Mouse (Mus musculus): ENCODE data around the gene Reg4.

The Reg4 gene

DNA sequence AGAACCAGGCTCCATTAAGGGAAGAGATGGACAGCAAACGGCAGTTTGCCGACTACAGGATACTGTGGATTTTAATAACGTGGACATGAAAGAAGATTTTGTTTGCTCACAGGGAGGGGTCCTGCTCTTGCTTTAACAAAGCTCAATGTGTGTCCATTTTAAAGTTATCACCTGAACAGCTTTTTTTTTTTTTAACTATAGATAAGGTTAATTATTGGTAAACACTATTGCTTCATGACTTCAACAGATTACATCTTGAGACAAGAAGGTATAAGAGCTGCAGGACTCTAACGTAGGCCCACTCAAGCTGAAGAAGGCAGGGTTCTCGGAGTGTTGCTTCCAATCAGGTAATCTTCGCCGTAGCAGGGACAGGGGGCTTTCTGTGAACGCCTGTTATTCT is at the start of gene Reg4:
Gene Reg4 (plus strand): TSS at position 301 of the 400 bp plus-strand sequence.
- DNase-seq (ENCODE audit: low spot score in 2 of 2), result no peak

DNA sequence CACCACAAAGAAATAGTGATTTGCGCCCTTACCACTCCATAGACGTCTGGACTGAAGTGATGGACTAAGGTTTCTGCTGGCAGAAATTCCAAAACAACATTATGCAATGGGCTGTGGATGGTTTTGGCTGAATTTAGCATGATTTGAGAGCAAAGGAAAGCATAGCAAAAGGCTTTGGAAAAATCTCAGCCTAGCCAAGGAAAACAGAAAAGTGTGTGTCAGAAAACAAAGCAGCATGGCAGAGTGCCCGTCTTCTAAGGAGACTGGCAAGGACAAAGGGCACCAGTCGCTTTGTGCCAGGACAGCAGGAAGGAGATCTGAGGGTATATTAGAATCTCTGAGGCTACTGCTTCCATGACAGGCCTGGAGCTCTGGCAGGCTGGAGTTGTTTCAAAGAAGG is 43.6 kb upstream of the Reg4 start:
- no peak for DNase-seq (ENCODE audit: low spot score in 2 of 2)

DNA sequence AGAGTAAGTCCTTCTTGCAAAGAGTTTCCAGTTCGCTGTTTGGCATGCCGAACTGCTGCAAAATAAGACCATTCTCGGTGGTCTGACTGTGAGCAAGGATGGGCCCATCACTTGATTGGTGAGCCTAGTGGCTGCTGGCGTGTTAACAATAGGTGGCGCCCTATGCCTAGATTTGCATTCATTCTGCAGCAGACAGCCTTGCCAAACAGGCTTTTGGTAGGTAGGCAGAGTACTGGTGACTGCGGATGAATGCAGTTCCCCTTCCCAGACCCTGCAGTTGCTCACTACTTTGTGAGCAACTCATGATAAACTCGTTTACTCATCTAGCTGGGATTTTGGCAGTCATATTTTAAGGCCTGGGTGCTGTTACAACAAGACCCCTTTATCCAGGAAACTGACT is 41.2 kb upstream of the Reg4 start:
- DNase-seq (ENCODE audit: low spot score in 2 of 2), result peak in 1 of 2 experiments; percentile 13

DNA sequence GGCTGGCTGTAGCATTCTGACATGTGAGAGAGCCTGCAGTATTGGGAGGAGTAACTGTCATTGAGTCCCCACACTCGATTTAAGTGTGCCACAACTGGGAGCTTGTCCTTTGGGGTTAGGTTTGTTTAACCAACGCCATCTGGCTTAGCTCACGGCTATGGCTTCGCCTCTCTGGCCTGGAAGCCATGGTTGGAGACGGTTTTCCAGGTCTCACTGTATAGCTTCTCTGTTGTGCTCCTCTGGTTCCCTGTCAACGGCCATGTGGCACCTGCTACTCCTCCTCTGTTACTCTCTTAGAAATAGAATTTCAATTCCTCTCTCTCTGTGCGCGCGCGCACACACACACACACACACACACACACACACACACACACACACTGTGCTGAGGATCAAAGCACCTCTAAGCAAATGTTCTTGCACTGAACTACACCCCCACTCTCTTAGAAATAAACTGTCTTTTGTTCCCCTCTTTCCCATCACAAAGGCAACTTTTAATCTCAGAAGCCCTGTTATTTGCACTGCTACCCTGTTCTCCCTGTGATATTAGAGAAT is 36.7 kb upstream of the Reg4 start:
- no peak for DNase-seq (ENCODE audit: low spot score in 2 of 2)

DNA sequence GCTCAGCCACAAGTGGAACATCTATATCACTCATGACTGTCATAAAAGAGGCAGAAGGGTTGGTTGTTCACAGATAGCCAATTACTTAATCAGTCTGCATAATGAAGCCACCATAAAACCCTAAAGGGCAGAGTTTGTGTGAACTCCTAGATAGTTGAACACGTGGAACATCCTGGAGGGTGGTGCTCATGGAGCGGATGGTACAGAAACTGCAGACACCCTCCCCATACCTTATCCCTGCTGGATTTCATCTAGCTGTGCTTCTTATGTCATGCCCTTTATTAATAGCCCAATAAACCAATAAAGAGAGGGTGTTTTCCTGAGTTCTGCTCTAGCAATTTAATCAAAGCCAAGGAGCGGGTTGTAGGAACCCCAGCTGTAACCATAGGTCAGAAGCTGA is 34.2 kb upstream of the Reg4 start:
- no peak for DNase-seq (ENCODE audit: low spot score in 2 of 2)

DNA sequence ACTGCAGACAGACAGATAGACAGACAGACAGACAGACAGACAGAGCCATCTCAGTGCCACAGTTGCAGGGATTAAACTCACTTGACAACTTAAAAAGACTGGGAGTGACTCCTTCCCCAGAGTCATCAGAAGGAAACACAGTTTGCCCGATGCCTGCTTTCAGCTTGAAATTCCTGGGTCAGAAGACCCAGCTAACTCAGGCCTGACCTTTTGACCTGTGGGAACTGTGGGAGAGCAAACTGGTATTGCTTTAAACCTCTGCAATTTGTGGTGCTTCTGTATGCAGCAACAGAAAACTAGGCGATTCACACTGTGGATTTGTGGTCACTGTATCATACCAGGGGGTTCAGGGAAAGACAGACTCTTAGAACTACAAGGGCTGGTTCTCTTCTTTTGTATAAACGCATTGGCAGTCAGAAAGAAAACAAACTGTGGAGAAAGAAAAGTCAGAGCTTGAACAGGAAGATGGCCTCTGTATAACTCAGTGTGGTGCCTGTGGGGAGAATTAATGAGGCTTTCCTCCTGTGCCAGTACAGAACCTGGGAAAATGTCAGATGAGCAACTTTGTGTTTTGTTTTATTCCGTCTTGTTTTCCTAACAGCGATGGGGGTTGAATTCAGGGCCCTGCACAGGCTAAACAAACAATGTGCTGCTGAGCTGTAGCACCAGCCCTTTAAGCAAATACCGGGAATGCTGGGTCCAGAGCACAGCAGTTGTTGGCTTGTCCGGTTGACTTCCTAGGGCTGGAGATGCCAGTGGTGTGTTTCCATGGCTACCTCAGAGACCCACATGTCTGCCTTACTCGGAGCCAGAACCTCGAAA is 24.0 kb upstream of the Reg4 start:
- no peak for DNase-seq (ENCODE audit: low spot score in 2 of 2)

DNA sequence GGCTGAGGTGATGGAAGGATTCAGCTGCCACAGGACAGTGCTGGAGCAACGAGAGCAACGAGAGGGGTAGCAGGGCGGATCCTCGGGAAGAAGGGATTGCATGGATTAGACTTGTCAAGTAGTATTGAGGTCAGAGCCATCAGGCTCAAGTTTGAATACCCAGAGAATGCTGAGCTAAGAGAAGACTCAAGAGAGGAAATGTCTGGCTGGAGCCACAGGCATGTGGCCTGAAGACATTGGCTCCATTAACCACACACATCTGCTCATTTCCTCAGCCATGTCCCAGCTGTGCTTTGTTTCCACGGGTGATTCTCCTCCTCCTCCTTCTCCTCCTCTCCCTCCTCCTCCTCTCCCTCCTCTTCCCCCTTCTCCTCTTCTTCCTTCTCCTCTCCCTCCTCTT is 22.2 kb upstream of the Reg4 start:
- no peak for DNase-seq (ENCODE audit: low spot score in 2 of 2)

DNA sequence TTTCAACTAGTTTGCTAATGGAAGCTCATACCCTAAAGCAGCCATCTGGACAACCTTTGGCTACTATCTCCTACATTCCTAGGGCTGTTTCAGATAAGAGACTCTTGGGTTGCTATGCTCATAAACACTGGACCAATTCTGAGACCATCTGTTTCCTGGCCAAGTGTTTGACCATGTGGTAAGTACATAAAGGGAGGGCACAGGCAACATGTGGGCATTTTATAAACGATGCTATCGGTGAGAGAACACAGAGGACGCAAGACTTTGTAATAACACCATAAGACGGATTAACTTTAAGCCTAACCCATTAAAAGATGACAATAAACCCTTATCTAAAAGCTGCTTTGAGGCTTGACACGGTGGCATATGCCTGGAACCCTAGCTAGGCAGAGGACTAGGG is 18.7 kb upstream of the Reg4 start:
- no peak for DNase-seq (ENCODE audit: low spot score in 2 of 2)

DNA sequence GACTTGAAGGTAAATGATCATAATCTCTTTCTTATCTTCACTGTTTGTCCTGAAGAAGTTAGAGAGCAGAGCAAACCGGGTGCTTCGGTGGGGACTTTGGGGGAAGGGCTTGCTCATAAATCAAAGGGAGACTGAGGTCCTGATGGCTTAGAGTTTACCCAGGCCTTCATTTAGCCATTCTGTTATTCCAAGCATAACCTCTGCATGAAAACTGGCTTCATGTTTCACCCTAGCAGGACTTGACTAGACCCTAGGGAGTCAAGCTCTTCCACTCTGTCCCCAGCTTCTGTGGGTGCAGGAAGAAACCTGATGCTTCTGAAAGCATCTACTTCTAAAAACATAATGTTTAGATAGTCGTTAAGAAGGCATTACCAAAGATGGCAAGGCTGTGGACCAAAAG is 15.0 kb upstream of the Reg4 start:
- no peak for DNase-seq (ENCODE audit: low spot score in 2 of 2)

DNA sequence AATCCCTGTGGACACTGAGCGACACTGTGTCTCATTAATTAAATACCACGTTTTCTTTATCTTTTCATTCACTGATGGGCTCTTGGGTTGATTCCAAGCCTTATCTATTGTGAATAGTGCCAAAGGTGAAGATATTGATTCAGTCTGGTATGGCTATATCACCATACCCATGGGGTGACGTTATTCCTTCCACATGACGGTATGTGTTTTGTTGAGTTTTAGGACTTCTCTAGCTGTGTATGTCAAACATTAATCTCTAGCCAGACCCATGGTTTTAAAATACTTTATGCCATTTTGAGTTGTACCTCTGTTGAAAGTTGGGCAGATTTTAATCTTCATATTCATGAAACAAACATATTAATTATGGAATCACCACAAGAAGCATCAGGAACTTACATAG is 12.8 kb upstream of the Reg4 start:
- DNase-seq (ENCODE audit: low spot score in 2 of 2), result no peak

DNA sequence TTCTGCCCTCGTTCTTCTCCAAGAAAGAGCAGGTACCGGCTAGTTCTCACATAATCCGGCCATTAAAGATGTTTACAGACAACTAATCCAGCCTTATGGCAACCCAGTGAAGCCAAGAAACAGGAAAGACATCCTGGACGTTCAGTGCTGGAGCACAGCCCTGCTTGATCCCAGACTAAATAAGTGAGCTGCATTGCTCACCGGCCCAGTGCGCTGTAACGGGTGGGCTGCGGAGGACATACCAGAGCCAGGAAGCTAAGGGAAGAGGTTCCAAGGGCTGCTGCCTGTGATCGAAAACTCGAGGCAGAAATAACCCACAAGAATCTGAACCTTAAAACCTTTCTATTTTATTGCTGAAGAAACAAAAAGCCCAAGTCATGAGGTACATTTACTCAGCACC is 11.1 kb upstream of the Reg4 start:
- no peak for DNase-seq (ENCODE audit: low spot score in 2 of 2)

DNA sequence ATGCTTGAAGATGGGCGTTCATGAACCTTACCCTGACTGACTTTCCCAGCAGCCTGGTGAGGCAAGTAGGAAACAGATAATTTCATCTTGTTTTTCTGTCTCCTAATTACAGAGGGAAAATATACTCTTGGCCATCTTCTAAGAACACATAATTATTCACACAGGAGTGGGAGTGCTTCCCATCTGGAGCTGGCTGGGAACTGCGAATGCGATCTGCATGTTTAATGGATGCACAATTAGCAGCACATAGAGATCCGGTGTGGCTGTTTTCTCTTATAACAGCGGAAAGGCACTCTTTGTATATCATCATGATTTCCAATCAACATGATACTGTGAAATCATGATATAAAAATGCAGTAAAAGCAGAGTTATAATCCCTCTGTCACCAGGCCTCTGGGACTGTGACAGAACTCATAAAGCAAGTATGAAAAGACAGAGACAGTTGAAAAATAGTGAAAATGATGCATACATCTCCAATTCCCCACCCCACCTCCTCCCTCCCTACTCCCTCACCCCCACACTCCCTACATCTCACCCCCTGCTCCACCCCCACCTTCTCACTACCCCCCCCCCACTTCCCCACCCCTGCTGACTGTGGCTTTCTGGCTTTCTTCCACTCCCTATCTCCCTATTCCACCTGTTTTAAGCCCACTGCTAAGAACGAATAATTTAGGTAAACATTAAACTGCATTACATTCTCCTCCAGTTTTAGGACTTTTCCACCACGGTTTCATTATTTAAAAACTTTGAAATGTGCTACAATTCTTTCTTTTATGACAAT is 10.5 kb upstream of the Reg4 start:
- DNase-seq (ENCODE audit: low spot score in 2 of 2), result no peak

DNA sequence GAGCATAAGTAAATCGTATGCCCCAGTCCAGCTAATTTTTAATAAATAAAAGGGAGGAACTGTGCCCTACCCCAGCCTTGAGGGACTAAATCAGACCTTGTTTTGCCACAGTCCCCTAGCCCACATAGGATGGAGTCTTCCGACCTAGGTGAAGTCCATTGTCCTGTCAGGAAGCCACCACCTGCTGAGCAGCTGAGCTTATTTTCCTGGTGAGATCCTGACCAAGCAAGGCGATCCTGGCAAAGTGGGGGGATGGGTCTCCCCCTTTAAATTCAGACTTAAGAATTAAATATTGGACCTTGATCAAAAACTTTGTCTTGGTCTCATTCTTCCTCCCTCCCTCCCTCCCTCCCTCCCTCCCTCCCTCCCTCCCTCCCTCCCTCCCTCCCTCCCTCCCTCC is 5.7 kb upstream of the Reg4 start:
- DNase-seq (ENCODE audit: low spot score in 2 of 2), result no peak

DNA sequence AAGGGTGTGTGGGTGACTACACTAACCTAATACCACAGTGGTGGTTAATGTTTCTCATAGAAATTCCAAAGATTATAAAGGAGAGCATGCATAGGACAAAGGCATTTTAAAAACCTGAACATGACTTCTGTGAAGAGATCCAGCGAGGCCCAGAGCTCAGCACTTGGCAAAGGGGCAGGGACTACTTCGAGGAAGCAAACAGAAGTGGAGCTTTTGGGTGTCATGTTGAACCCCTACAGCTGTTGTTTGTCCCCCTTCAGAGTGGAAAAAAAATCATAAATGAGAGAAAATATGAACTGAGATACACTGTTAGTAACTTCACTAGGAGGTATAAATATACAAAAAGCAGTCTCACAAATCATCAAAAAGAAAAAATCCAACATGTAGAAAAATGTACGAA is 1.3 kb downstream of the Reg4 start:
- DNase-seq (ENCODE audit: low spot score in 2 of 2), result no peak

DNA sequence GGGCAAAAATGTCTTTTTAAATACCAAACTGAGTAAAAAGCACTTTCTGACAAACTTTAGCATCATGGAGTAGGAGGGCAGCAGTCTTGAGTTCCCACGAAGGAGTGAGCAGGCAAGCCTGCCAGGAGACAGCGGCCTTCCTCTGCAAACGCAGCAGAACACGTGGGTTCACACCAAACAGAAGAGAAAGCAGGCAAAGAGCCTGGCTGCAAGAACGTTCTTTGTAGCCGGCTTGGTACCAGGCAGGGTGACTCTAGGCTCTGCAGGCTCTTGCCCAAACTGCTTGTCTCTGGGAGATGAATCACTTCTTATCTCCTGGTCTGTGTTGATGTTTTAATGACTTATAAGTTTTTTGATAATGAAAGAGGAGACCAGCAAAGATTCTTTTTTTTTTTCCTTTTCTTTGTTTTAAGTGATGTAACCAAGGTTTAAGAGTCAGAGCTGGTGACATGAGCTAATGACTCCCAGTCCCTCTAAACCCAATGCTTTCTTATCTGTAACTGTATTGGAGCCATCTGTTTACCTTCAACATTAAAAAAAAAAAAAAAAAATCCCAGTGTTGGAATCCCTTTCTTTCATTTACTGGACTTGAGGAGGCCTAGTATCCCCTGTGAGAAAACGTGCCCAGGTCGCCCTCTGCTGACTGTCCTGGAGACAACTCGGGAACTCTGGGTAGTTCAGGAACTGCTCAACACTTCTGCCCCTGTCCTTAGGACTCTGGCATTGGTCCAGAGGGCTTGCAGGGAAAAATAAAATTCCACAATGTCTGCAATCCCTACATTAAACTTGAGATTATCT is 2.0 kb downstream of the Reg4 start:
- peak in 1 of 2 experiments; percentile 39 for DNase-seq (ENCODE audit: low spot score in 2 of 2)

DNA sequence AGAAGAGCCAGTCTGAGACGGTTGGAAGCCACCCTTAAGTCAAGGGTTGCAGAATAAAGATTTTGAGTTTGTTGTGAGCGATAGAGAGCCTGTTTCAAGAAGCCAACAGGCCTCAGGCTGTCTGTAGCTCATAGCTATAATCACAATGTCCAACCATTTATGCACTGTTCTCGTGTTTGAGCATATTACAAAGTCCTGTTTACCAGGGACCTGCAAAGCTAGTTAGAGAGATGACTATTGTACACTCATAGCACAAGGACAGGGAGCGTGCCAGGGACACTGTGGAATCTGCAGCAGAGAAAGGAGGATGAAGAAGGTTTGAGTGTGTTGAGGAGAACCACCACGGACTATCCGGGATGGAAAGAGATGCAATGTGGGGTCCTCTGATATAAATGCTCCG is 3.0 kb downstream of the Reg4 start:
- no peak for DNase-seq (ENCODE audit: low spot score in 2 of 2)

DNA sequence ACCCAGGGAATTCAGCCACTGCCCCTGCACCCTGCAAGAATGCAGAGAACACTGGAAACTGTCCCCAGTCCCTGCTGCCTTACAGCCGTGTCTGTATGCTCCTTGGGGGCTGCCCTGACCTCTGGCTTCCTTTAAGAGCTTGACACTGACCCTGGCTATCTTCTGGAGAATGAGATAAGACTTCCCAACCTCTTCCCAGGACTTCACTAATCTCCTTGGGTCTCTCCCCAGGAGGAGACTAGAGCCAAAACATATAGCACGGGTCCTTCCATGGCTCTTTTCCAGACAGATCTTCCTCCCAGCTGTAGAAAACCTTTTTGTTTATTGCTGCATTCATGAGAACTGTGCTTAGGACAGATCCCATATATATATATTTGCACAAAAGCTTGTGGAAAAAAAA is 3.8 kb downstream of the Reg4 start:
- DNase-seq (ENCODE audit: low spot score in 2 of 2), result no peak

DNA sequence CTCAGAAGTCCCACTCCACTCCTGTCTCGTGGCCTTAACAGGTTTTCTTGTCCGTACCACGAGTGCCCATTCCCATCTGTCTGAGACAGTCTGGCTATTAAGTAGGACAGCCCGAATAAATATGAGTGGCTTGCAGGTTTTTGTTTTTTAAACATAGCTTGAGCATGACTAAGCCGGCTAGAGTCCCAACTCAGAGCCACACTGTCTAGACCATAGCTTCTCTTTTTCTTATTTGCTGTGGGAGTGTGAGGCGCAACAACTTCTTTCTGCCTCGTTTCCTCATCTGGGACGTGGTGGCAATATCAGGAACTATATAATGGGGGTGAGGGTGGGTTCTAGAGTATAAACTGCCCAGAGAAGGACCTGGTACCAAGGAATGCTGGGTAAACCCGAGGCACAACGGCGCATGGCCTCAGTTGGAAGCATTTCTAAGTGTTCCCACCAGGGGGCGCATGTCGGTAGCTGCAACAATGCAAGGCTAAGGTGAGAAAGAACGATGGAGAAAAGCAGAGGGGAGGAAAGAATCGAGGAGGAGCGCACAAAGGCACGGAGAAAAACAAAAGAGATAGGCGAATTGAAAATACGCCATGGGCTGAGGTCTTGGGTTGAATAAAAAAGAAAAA is 5.1 kb downstream of the Reg4 start:
- peak; percentile 57 to 84 for DNase-seq (ENCODE audit: low spot score in 2 of 2)

DNA sequence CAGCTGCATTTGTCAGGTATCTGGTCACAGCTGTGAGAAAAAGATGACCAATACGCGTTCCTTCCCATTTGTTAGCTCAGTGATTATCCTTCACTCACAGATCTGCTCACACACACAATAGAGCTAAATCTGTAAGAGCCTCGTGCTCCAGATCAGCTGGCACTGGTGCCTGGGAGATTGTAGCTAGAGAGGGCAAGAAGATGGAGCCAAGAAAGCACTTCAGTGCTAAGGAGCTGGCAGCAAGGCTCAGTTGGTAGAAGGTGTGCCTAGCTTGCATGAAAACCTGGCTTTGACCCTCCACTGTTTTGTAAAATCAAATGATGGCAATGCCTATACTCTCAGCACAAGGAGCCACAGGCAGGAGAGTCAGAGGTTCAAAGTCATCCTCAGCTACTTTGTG is 5.8 kb downstream of the Reg4 start:
- no peak for DNase-seq (ENCODE audit: low spot score in 2 of 2)

DNA sequence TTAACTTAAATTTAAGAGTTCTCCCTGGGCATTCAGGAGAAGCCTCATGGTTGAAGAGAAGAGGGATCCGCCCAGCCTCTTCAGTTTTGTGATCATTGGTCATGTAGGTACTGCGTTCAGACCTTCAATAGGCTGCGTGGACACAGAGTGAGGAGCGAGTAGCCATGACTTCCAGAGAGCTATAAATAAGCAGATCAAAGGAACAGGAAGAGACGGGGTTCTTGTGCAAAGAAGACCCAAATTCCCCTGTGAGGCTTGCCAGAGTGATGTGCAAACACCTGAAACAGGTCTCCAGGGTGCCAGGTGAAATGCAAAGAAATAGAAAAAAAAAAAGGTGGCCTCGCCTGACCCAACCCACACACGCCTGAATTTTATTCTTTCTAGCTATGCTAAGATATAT is 8.0 kb downstream of the Reg4 start:
- DNase-seq (ENCODE audit: low spot score in 2 of 2), result no peak

DNA sequence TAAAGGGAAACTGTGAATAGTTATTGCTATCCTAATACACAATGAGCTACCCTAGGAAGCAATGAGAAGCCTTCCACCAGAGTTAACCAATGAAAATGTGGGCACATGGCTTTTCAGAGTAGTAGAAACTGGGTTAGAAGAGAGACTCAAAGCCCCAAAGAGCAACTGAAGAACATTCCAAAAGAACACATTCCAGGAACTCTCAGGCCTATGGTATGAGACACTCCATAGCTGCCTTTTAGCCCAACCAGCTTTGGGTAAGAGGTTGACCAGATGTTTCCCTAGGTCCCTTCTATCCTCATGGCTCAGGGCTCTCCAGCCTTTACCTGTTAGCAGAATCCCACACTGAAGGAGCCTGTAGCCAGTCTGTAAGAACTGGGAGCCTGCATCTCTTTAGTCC is 11.5 kb downstream of the Reg4 start:
- no peak for DNase-seq (ENCODE audit: low spot score in 2 of 2)

DNA sequence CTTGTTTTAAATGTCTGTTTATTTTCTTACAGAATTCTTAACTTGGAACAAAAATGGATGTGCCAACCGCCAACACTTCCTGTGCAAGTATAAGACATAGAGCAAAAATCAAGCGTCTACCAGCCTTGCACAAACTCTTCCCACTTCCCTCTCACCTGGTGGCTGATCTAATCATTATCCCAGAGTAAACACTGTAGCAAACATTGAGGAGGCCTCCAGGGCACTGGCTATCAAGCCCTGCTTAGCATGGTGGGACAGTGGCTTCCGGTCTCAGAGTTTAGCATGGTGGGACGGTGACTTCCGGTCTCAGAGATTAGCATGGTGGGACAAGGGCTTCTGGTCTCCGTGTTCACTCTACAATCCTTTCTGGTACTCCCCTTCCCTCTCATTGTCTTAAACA is 14.3 kb downstream of the Reg4 start:
- no peak for DNase-seq (ENCODE audit: low spot score in 2 of 2)

Data from thymus, postnatal 10 days (tissue).